Mouse (Mus musculus) MEL (cell line): Measurements from ENCODE around the gene Hcls1. TPM values are rescaled to one million over a fixed set of nuclear protein-coding genes. Genes with fewer than 3 reads are reported as not detected.
A peak's percentile ranks its signal among the peaks of the same experiment; 100 is the strongest.

ENCODE experiments used
- DNase-seq: peaks from one replicate; pipeline ENCODE4 v3.0.0; 2011; ENCODE audit warnings: low read depth, low spot score
- H3K27ac ChIP-seq: 2 replicates; pipeline ENCODE4 v1.5.1; 2012; ENCODE audit warnings: low read depth, mild to moderate bottlenecking, control low read depth, low read length, moderate library complexity; ENCODE audit not compliant: control insufficient read depth
- H3K27me3 ChIP-seq, 2 experiments: fragments of 150-350 bp in 1 of 2; sonication (generic) in 1 of 2; 2 replicates each; pipeline ENCODE4 v1.6.1; 2012; ENCODE audit warnings: low read length in 2 of 2, mild to moderate bottlenecking in 2 of 2, improper control_type of control experiment in 1 of 2, moderate library complexity in 1 of 2; ENCODE audit not compliant: insufficient read depth in 2 of 2, control insufficient read depth in 1 of 2
- H3K36me3 ChIP-seq, 2 experiments: 2 replicates each; pipeline ENCODE4 v1.6.1; 2012 to 2014; ENCODE audit warnings: low read length in 2 of 2, improper control_type of control experiment in 1 of 2, inconsistent platforms in 1 of 2, mild to moderate bottlenecking in 1 of 2; ENCODE audit not compliant: insufficient read depth in 2 of 2, control insufficient read depth in 1 of 2
- H3K4me1 ChIP-seq, 2 experiments: fragments of 150-350 bp in 1 of 2; sonication (generic) in 1 of 2; 2 replicates each; pipeline ENCODE4 v1.6.1; 2012; ENCODE audit warnings: low read length in 2 of 2, improper control_type of control experiment in 1 of 2, mild to moderate bottlenecking in 1 of 2; ENCODE audit not compliant: insufficient read depth in 2 of 2, control insufficient read depth in 1 of 2
- H3K4me3 ChIP-seq, 2 experiments: fragments of 150-350 bp in 1 of 2; sonication (generic) in 1 of 2; 2 replicates each; pipeline ENCODE4 v1.5.1; 2012; ENCODE audit warnings: low read depth in 2 of 2, low read length in 2 of 2, mild to moderate bottlenecking in 2 of 2, moderate library complexity in 2 of 2, control low read depth in 1 of 2, improper control_type of control experiment in 1 of 2; ENCODE audit not compliant: control insufficient read depth in 1 of 2, insufficient read depth in 1 of 2
- H3K79me2 ChIP-seq: 2 replicates; pipeline ENCODE4 v1.6.1; 2012; ENCODE audit warnings: mild to moderate bottlenecking, low read length, moderate library complexity; ENCODE audit not compliant: control insufficient read depth, poor library complexity, insufficient read depth
- H3K9ac ChIP-seq: 2 replicates; pipeline ENCODE4 v1.6.1; 2012; ENCODE audit warnings: low read depth, mild to moderate bottlenecking, control low read depth, low read length, moderate library complexity; ENCODE audit not compliant: control insufficient read depth, poor library complexity, severe bottlenecking
- H3K9me3 ChIP-seq: fragments of 150-350 bp; sonication (generic); replicated peaks from 2 replicates; pipeline ENCODE4 v1.6.1; 2012; ENCODE audit warnings: mild to moderate bottlenecking, low read length, improper control_type of control experiment, moderate library complexity; ENCODE audit not compliant: insufficient read depth
- BHLHE40 ChIP-seq: IDR thresholded peaks from 2 replicates; pipeline ENCODE4 v1.6.1; 2012; ENCODE audit warnings: low read depth, mild to moderate bottlenecking, inconsistent platforms, low read length, improper control_type of control experiment, borderline replicate concordance
- E2F4 ChIP-seq: IDR thresholded peaks from 2 replicates; pipeline ENCODE4 v1.6.1; 2011; ENCODE audit warnings: low read depth, low read length, improper control_type of control experiment, borderline replicate concordance
- ELF1 ChIP-seq: IDR thresholded peaks from 2 replicates; pipeline ENCODE4 v1.6.1; 2014; ENCODE audit warnings: low read depth, mild to moderate bottlenecking, inconsistent platforms, low read length, improper control_type of control experiment, moderate library complexity
- EP300 ChIP-seq, 2 experiments: IDR thresholded peaks; 2 replicates each; pipeline ENCODE4 v1.6.1; 2011; ENCODE audit warnings: improper control_type of control experiment in 2 of 2, low read length in 2 of 2, low read depth in 1 of 2, mild to moderate bottlenecking in 1 of 2
- ETS1 ChIP-seq: IDR thresholded peaks from 2 replicates; pipeline ENCODE4 v1.6.1; 2012; ENCODE audit warnings: low read depth, mild to moderate bottlenecking, inconsistent platforms, low read length, improper control_type of control experiment, moderate library complexity
- GATA1 ChIP-seq: IDR thresholded peaks from 2 replicates; pipeline ENCODE4 v1.6.1; 2011; ENCODE audit warnings: low read depth, low read length, improper control_type of control experiment
- HCFC1 ChIP-seq: IDR thresholded peaks from 2 replicates; pipeline ENCODE4 v1.6.1; 2012; ENCODE audit warnings: low read depth, mild to moderate bottlenecking, inconsistent platforms, low read length, improper control_type of control experiment, moderate library complexity
- KAT2A ChIP-seq: conservative IDR thresholded peaks from 2 replicates; pipeline ENCODE4 v1.6.1; 2012; ENCODE audit warnings: low read depth, low read length, improper control_type of control experiment, inconsistent platforms
- MAFK ChIP-seq: IDR thresholded peaks from 2 replicates; pipeline ENCODE4 v1.6.1; 2011; ENCODE audit warnings: low read depth, mild to moderate bottlenecking, low read length, improper control_type of control experiment, borderline replicate concordance
- MXI1 ChIP-seq: IDR thresholded peaks from 2 replicates; pipeline ENCODE4 v1.6.1; 2011; ENCODE audit warnings: mild to moderate bottlenecking, low read depth, low read length, improper control_type of control experiment
- MYC ChIP-seq: IDR thresholded peaks from 2 replicates; pipeline ENCODE4 v1.6.1; 2011; ENCODE audit warnings: low read depth, mild to moderate bottlenecking, low read length, improper control_type of control experiment, moderate library complexity
- NELFE ChIP-seq: IDR thresholded peaks from 2 replicates; pipeline ENCODE4 v1.6.1; 2011; ENCODE audit warnings: low read depth, low read length, improper control_type of control experiment
- NRF1 ChIP-seq: IDR thresholded peaks from 2 replicates; pipeline ENCODE4 v1.6.1; 2014; ENCODE audit warnings: low read depth, mild to moderate bottlenecking, inconsistent platforms, low read length, improper control_type of control experiment, moderate library complexity; ENCODE audit not compliant: poor library complexity, insufficient read depth, severe bottlenecking
- POLR2A ChIP-seq, 2 experiments: IDR thresholded peaks; 2 replicates each; pipeline ENCODE4 v1.6.1; 2011 to 2012; ENCODE audit warnings: low read length in 2 of 2, mild to moderate bottlenecking in 2 of 2, control low read depth in 1 of 2, improper control_type of control experiment in 1 of 2, low read depth in 1 of 2, moderate library complexity in 1 of 2; ENCODE audit not compliant: control insufficient read depth in 1 of 2, insufficient read depth in 1 of 2, poor library complexity in 1 of 2
- POLR2AphosphoS2 ChIP-seq: IDR thresholded peaks from 2 replicates; pipeline ENCODE4 v1.6.1; 2011; ENCODE audit warnings: low read length, improper control_type of control experiment
- RAD21 ChIP-seq: IDR thresholded peaks from 2 replicates; pipeline ENCODE4 v1.6.1; 2011; ENCODE audit warnings: mild to moderate bottlenecking, low read depth, low read length, improper control_type of control experiment
- RCOR1 ChIP-seq: IDR thresholded peaks from 2 replicates; pipeline ENCODE4 v1.6.1; 2012; ENCODE audit warnings: low read depth, mild to moderate bottlenecking, inconsistent platforms, low read length, improper control_type of control experiment
- SIN3A ChIP-seq: IDR thresholded peaks from 2 replicates; pipeline ENCODE4 v1.6.1; 2012; ENCODE audit warnings: low read length, improper control_type of control experiment, inconsistent platforms
- SMC3 ChIP-seq: IDR thresholded peaks from 2 replicates; pipeline ENCODE4 v1.6.1; 2011; ENCODE audit warnings: low read depth, low read length, improper control_type of control experiment
- TAL1 ChIP-seq: IDR thresholded peaks from 2 replicates; pipeline ENCODE4 v1.6.1; 2012; ENCODE audit warnings: mild to moderate bottlenecking, inconsistent platforms, low read length, moderate library complexity, mixed read lengths
- TBP ChIP-seq: IDR thresholded peaks from 2 replicates; pipeline ENCODE4 v1.8.0; 2011; ENCODE audit warnings: low read depth, low read length, improper control_type of control experiment
- TCF12 ChIP-seq: IDR thresholded peaks from 2 replicates; pipeline ENCODE4 v1.6.1; 2014; ENCODE audit warnings: low read depth, mild to moderate bottlenecking, inconsistent platforms, low read length, improper control_type of control experiment, moderate library complexity
- USF2 ChIP-seq, 2 experiments: IDR thresholded peaks; 2 replicates each; pipeline ENCODE4 v1.6.1; 2011 to 2012; ENCODE audit warnings: improper control_type of control experiment in 2 of 2, low read length in 2 of 2, borderline replicate concordance in 1 of 2, inconsistent platforms in 1 of 2, low read depth in 1 of 2, mild to moderate bottlenecking in 1 of 2; ENCODE audit not compliant: insufficient read depth in 1 of 2
- ZC3H11A ChIP-seq: IDR thresholded peaks from 2 replicates; pipeline ENCODE4 v1.6.1; 2012; ENCODE audit warnings: low read depth, mild to moderate bottlenecking, inconsistent platforms, low read length, improper control_type of control experiment
- ZMIZ1 ChIP-seq: IDR thresholded peaks from 2 replicates; pipeline ENCODE4 v1.6.1; 2012; ENCODE audit warnings: low read depth, mild to moderate bottlenecking, inconsistent platforms, low read length, improper control_type of control experiment, moderate library complexity
- ZNF384 ChIP-seq: IDR thresholded peaks from 2 replicates; pipeline ENCODE4 v1.6.1; 2012; ENCODE audit warnings: low read depth, mild to moderate bottlenecking, inconsistent platforms, low read length, improper control_type of control experiment
- polyA plus RNA-seq, 2 experiments: library from polyadenylated mRNA; stranded (reverse) in 1 of 2; unstranded in 1 of 2; fragments of >175 nt in 1 of 2; fragments of >200 nt in 1 of 2; gene quantifications; 2 replicates each; pipeline versions ENCODE4 v1.2.1 to v1.2.4; 2012; ENCODE audit warnings: low replicate concordance in 2 of 2, low read depth in 1 of 2; ENCODE audit not compliant: insufficient read length in 2 of 2, insufficient read depth in 1 of 2, missing spikeins in 1 of 2
- total RNA-seq: library from RNA; depleted of rRNA; stranded (reverse); fragments of 300-350 nt; gene quantifications from 2 replicates; pipeline ENCODE4 v1.2.3, GENCODE M21; 2012; rRNA removed

The Hcls1 gene
- total RNA-seq (54.7 and 57.4 TPM in 2 replicates), polyA plus RNA-seq (10 to 100 TPM in 1 of 2 experiments, not detected in 1; 91.4 TPM)

- no peaks in the 10 kb centered on the region; the same call in 1 of the 2 replicates for H3K79me2 ChIP-seq
- H3K27ac ChIP-seq, result peak within 1 kb of the TSS; percentile 71
- peaks cover 0 to 7% of the 10 kb centered on the region in 2 experiments; a peak in 2 of 4 replicates for H3K36me3 ChIP-seq
- H3K9ac ChIP-seq, result peak within 1 kb of the TSS; percentile 68
- peak within 1 kb of the TSS; percentile 63 to 88 for H3K4me3 ChIP-seq
- no peaks in the 10 kb centered on the region for H3K27me3 ChIP-seq
- no peak for TF ChIP-seq SMC3
- TF ChIP-seq USF2 (IDR thresholded peaks at IDR 0.05; ENCODE audit: borderline replicate concordance in 1 of 2, insufficient read depth in 1 of 2, low read depth in 1 of 2, low read length in 2 of 2), result no peak
- no peak for TF ChIP-seq E2F4
- TF ChIP-seq MXI1, result peak; percentile 56
- TF ChIP-seq BHLHE40, result no peak
- TF ChIP-seq TCF12, result peak; percentile 56; the same call in 1 of the 2 replicates
- TF ChIP-seq POLR2A (IDR thresholded peaks at IDR 0.05; ENCODE audit: control insufficient read depth in 1 of 2, insufficient read depth in 1 of 2, low read depth in 1 of 2, low read length in 2 of 2, poor library complexity in 1 of 2), result peak; percentile 66 to 82; a peak in 3 of 4 replicates
- 0 out of 2 replicates have a peak, but pooled peaks have one; percentile 40 for TF ChIP-seq POLR2AphosphoS2
- TF ChIP-seq RAD21, result no peak
- TF ChIP-seq MAFK, result no peak
- TF ChIP-seq TBP, result peak; percentile 80
- TF ChIP-seq NRF1, result no peak
- no peak for TF ChIP-seq KAT2A
- TF ChIP-seq TAL1, result no peak
- TF ChIP-seq ZMIZ1, result 0 out of 2 replicates have a peak, but pooled peaks have one; percentile 57
- TF ChIP-seq ELF1, result peak; percentile 92
- TF ChIP-seq HCFC1, result peak; percentile 75
- 0 out of 2 replicates have a peak, but pooled peaks have one; percentile 1 for TF ChIP-seq GATA1
- peak; percentile 71 for TF ChIP-seq MYC
- TF ChIP-seq EP300 (IDR thresholded peaks at IDR 0.05; ENCODE audit: low read depth in 1 of 2, low read length in 2 of 2), result peak; percentile 38 to 44; a peak in 3 of 4 replicates
- TF ChIP-seq SIN3A, result peak; percentile 79
- peak; percentile 68 for TF ChIP-seq ETS1
- no peak for TF ChIP-seq ZNF384
- no peak for TF ChIP-seq ZC3H11A
- no peak for TF ChIP-seq RCOR1
- peak; percentile 83 for TF ChIP-seq NELFE
- no peaks in the 10 kb centered on the region for H3K9me3 ChIP-seq
- peak; percentile 90 for DNase-seq
- H3K4me1 ChIP-seq, result peaks cover 0 to 11% of the 10 kb centered on the region in 2 experiments; a peak in 2 of 4 replicates
These were observed at the start of gene Hcls1 for GRCm38 (mm10) chr16:36934841-36935620. Hcls1 (plus strand) TSS chr16:36934983.
